Mouse (Mus musculus) intestine, postnatal 0 days (tissue): ENCODE measurements around the gene Eva1c. TPM values are rescaled to one million over a fixed set of nuclear protein-coding genes. Genes with fewer than 3 reads are reported as not detected.

Experiments used
- ATAC-seq: fragments of 200-750 bp; cut with Nextera tagmentation; 2 replicates; pipeline ENCODE4 v1.8.0; 2017; ENCODE audit warnings: mild to moderate bottlenecking, moderate TSS enrichment, moderate library complexity
- H3K27ac ChIP-seq: fragments of 300-500 bp; sonication (generic); 2 replicates; pipeline ENCODE4 v1.5.1; 2014; ENCODE audit warnings: mild to moderate bottlenecking, low read depth, low read length, moderate library complexity
- H3K27me3 ChIP-seq: fragments of 300-500 bp; sonication (generic); replicated peaks from 2 replicates; pipeline ENCODE4 v1.6.1; 2014; ENCODE audit warnings: low read length, mixed read lengths; ENCODE audit not compliant: control insufficient read depth, insufficient read depth
- H3K36me3 ChIP-seq: fragments of 300-500 bp; sonication (generic); 2 replicates; pipeline ENCODE4 v1.6.1; 2014; ENCODE audit warnings: mild to moderate bottlenecking, moderate library complexity; ENCODE audit not compliant: control insufficient read depth, insufficient read depth
- H3K4me1 ChIP-seq: fragments of 300-500 bp; sonication (generic); replicated peaks from 2 replicates; pipeline ENCODE4 v1.6.1; 2014; ENCODE audit warnings: antibody characterized with exemption, low read length, mixed read lengths; ENCODE audit not compliant: control insufficient read depth, insufficient read depth
- H3K4me2 ChIP-seq: fragments of 300-500 bp; sonication (generic); replicated peaks from 2 replicates; pipeline ENCODE4 v1.6.1; 2014; ENCODE audit warnings: low read depth, mild to moderate bottlenecking, moderate library complexity
- H3K4me3 ChIP-seq: fragments of 300-500 bp; sonication (generic); 2 replicates; pipeline ENCODE4 v1.5.1; 2014; ENCODE audit warnings: low read depth, low read length
- H3K9ac ChIP-seq: fragments of 300-500 bp; sonication (generic); 2 replicates; pipeline ENCODE4 v1.6.1; 2014; ENCODE audit warnings: mild to moderate bottlenecking, low read depth, low read length
- H3K9me3 ChIP-seq: fragments of 300-500 bp; sonication (generic); 2 replicates; pipeline ENCODE4 v1.6.1; 2016; ENCODE audit warnings: mixed run types; ENCODE audit not compliant: control insufficient read depth
- CTCF ChIP-seq: sonication (generic); IDR thresholded peaks from 2 replicates; pipeline ENCODE4 v1.5.1; 2016; ENCODE audit warnings: low read depth, mild to moderate bottlenecking, control low read depth, antibody characterized with exemption, moderate library complexity
- WGBS: fragments of 180-500 bp; shearing (Covaris S2); extraction: QIAGEN DNeasy Blood & Tissue Kit; methylation state at CpG from one replicate; pipeline ENCODE4 v1.1.7; 2014; 5-methylcytosine and 5-hydroxymethylcytosine counted together
- polyA plus RNA-seq: library from polyadenylated mRNA; unstranded; fragments of >200 nt; fragmentation: Nextera tagmentation; extraction: Ambion mirVana; gene quantifications from 2 replicates; pipeline ENCODE4 v1.2.1, GENCODE M21; 2015

The Eva1c gene
- polyA plus RNA-seq, 1 experiment from 2014 or later: 0.68 TPM

DNA sequence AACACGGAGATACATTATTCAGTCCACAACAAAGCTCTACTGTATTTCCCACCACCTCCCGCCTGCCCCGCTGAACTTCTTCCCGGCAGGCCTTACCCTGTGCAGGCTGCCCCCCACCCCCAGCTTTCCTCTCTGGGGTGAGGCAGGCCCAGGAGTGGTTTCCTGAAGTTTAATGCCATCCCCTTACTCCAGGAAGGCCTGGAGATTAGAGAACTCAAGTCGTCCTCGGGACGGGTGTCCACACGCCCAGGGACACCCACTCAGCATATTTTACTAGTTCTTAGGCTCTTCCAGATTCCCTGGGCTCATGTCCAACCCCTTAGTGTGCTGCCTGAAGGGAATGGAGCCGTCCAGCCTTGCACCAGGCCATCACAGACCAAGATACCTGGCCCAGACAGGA lies 39.1 kb downstream of the Eva1c start:
- H3K4me3 ChIP-seq: no peak overlapping the region
- no peak for TF ChIP-seq CTCF
- no peak for ATAC-seq
- H3K27ac ChIP-seq: no peak overlapping the region
- no peaks in the 10 kb centered on the region for H3K4me1 ChIP-seq
- H3K9ac ChIP-seq: no peak overlapping the region
- H3K9me3 ChIP-seq: no peaks in the 10 kb centered on the region
- no peaks in the 10 kb centered on the region for H3K27me3 ChIP-seq
- WGBS: 67% methylated on average over 9 of the region's 9 CpGs
- no peaks in the 10 kb centered on the region for H3K36me3 ChIP-seq
- no peak overlapping the region for H3K4me2 ChIP-seq

DNA sequence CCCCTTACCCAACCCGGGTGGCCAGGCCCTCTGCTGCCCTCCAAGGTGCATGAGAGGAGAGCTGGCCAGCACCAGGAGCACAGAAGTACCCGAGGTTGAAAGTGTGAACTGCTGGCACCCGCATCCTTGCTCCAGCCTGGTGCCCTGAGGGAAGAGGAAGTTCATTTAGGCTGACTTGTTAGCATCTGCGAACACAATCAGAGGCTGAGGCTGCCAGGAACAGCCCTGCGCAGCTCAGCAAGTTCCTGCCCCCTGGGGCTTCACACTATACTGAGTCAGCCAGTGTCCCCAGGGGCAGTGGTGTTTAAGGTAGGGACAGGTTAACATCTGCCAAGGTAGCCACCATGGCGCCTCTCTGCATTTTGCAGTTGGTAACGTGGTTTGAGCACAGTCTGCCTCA lies 41.6 kb downstream of the Eva1c start:
- no peaks in the 10 kb centered on the region for H3K9me3 ChIP-seq
- no peak for ATAC-seq
- H3K27ac ChIP-seq: no peak overlapping the region
- no peak overlapping the region for H3K9ac ChIP-seq
- no peaks in the 10 kb centered on the region for H3K36me3 ChIP-seq
- H3K4me3 ChIP-seq: no peak overlapping the region
- TF ChIP-seq CTCF: no peak
- H3K4me2 ChIP-seq: no peak overlapping the region
- 32% methylated on average over 7 of the region's 7 CpGs for WGBS
- no peaks in the 10 kb centered on the region for H3K4me1 ChIP-seq
- H3K27me3 ChIP-seq: no peaks in the 10 kb centered on the region

DNA sequence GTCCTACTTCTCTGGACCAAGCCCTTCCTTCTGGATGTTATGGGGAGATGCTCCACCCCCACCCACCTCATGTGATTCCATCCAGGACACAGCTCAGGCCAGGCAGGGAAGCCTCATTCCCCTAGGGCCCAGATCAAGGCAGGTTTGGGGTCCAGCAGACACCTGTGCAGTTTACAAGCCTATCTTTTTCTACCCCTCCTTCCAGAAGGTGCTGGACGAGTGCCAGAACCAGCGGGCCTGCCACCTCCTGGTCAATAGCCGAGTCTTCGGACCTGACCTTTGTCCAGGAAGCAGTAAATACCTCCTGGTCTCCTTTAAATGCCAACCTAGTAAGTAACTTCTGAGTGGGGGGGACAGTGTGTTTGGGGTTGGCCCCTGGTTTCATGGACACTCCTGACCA lies 42.8 kb downstream of the Eva1c start:
- H3K27ac ChIP-seq: no peak overlapping the region
- 0 out of 2 replicates have a peak, but pooled peaks have one; percentile 36 for ATAC-seq
- peak overlapping the region; percentile 22; the same call in 1 of the 2 replicates for H3K4me2 ChIP-seq
- H3K27me3 ChIP-seq: no peaks in the 10 kb centered on the region
- H3K4me3 ChIP-seq: no peak overlapping the region
- TF ChIP-seq CTCF: peak; percentile 30; the same call in 1 of the 2 replicates
- H3K9me3 ChIP-seq: no peaks in the 10 kb centered on the region
- 36% methylated on average over 4 of the region's 4 CpGs for WGBS
- H3K4me1 ChIP-seq: no peaks in the 10 kb centered on the region
- no peaks in the 10 kb centered on the region for H3K36me3 ChIP-seq
- no peak overlapping the region for H3K9ac ChIP-seq

DNA sequence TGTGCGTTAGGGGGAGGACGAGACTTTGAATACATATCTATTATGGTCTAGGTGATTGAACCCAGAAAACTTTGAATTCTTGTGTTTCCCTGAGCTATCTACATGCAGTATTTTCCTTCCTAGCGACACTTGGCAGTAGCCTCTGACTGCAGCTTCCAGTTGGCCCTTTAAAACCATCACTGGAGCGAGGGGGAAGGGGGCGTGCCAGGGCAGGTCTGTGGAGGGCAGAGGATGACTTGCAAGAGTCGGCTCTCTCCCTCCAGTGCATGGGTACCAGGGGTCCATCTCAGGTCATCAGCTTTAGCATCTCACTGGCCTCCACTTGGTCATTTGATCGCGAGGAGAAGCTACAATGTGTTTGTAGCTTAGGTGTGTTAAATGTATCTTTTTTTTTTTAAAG lies 46.4 kb downstream of the Eva1c start:
- no peak overlapping the region for H3K4me3 ChIP-seq
- H3K27ac ChIP-seq: no peak overlapping the region
- 70% methylated on average over 8 of the region's 8 CpGs for WGBS
- H3K36me3 ChIP-seq: no peaks in the 10 kb centered on the region
- ATAC-seq: no peak
- no peaks in the 10 kb centered on the region for H3K9me3 ChIP-seq
- H3K4me2 ChIP-seq: no peak overlapping the region
- no peak for TF ChIP-seq CTCF
- H3K9ac ChIP-seq: no peak overlapping the region
- H3K27me3 ChIP-seq: no peaks in the 10 kb centered on the region
- H3K4me1 ChIP-seq: no peaks in the 10 kb centered on the region

DNA sequence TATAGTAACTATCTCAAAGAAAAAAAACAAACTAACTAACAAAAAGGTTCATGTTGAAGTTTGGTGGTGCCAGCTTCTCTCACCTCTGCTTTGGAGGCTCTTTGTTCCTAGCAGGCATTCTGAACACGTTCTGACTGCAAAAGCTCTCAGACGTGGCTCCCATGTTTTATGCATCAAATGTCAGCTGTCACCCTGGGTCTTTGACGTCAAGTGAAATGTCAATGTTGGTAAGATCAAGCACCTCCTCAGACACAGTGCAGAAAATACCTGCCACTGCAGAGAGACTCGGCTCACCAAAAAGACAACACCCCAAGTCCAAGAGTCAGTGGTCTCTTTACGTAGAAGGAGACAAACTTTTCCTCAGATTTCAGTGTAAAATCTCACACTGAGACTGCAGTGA lies 48.0 kb downstream of the Eva1c start:
- H3K36me3 ChIP-seq: no peaks in the 10 kb centered on the region
- no peak overlapping the region for H3K27ac ChIP-seq
- no peak overlapping the region for H3K9ac ChIP-seq
- 75% methylated on average over 5 of the region's 5 CpGs for WGBS
- H3K4me3 ChIP-seq: no peak overlapping the region
- ATAC-seq: no peak
- no peaks in the 10 kb centered on the region for H3K9me3 ChIP-seq
- H3K27me3 ChIP-seq: no peaks in the 10 kb centered on the region
- H3K4me2 ChIP-seq: no peak overlapping the region
- no peaks in the 10 kb centered on the region for H3K4me1 ChIP-seq
- TF ChIP-seq CTCF: no peak

DNA sequence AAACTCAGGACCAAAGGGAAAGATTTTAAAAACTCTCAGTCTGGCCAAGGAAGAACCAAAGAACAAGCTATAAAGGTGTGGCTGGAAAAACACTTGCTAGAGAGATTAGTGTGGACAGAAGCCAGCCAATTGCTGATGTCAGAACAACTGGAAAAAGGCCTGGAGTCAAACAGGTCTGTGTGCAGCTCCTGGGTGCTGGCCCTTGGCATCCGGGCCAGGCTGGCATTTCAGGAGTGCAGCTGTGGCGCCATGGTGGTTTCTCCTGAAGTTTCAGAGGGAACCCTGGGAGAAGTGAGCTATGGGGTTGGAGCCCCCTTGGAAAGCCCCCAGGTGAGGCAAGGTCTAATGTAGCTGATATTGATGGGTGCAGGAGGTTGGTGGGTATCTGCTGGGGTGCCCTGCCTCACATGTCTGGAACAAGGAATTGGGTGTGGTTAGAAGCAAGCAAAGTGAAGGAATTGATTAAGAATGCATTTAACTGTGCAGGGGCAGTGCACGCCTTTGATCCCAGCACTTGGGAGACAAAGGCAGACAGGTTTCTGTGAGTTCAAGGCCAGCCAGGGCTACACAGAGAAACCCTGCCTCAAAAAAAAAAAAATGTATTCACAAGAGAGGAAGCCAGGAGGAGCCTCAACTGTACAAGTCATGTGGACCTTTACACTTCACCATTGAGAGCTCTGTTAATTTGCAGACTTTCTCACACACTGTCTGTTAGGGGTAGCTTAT lies 51.8 kb downstream of the Eva1c start:
- Histone ChIP-seq H3K9ac (no peak overlapping the region), H3K4me1 (no peaks in the 10 kb centered on the region), H3K36me3 (no peaks in the 10 kb centered on the region), H3K4me3 (no peak overlapping the region), H3K27ac (no peak overlapping the region), H3K27me3 (no peaks in the 10 kb centered on the region), H3K9me3 (no peaks in the 10 kb centered on the region), H3K4me2 (no peak overlapping the region)
- ATAC-seq: no peak
- no peak for TF ChIP-seq CTCF
- WGBS: 80% methylated on average over 3 of the region's 3 CpGs
